In genomic region chr7:99268951-99269945, GRCm38 (mm10) we compare ENCODE assay signal across 8 mouse cellular contexts. TPM values are rescaled to one million over a fixed set of nuclear protein-coding genes. Genes with fewer than 3 reads are reported as not detected.
A peak's percentile ranks its signal among the peaks of the same experiment; 100 is the strongest.
DNase-seq lines count a peak whose midpoint lies in the region; ATAC-seq and TF ChIP-seq lines count a peak whose summit lies in the region.

No protein-coding gene starts in this region.

- no peaks in the 10 kb centered on the region for H3K27me3 ChIP-seq in kidney, adult 2 months (replicated peaks; ENCODE audit: control insufficient read depth, insufficient read depth, low read length)
- H3K27me3 ChIP-seq in forebrain, embryonic 10.5 days (ENCODE audit: poor library complexity, severe bottlenecking) = peaks cover 85% of the 10 kb centered on the region
- no peaks in the 10 kb centered on the region for H3K27me3 ChIP-seq in hindbrain, embryonic 16.5 days (replicated peaks; ENCODE audit: control insufficient read depth, insufficient read depth, low read length)
- H3K27me3 ChIP-seq in myocyte (ENCODE audit: control insufficient read depth, insufficient read depth, insufficient read length) = no peaks in the 10 kb centered on the region

- peak overlapping the region; percentile 3 for H3ac ChIP-seq in myocyte (ENCODE audit: control insufficient read depth, insufficient read length)

- peak overlapping the region; percentile 97 for H3K9ac ChIP-seq in hindbrain, embryonic 16.5 days (ENCODE audit: low read depth, low read length)

- no peaks in the 10 kb centered on the region for H3K36me3 ChIP-seq in kidney, adult 2 months (ENCODE audit: control insufficient read depth, insufficient read depth, low read length)
- H3K36me3 ChIP-seq in forebrain, embryonic 10.5 days (replicated peaks) = peaks cover 2% of the 10 kb centered on the region; the same call in 1 of the 2 replicates
- H3K36me3 ChIP-seq in hindbrain, embryonic 16.5 days (ENCODE audit: control insufficient read depth, insufficient read depth, low read length) = no peaks in the 10 kb centered on the region
- H3K36me3 ChIP-seq in myocyte (ENCODE audit: control insufficient read depth, insufficient read depth) = no peaks in the 10 kb centered on the region

- H3K4me1 ChIP-seq in kidney, adult 2 months (ENCODE audit: control insufficient read depth, insufficient read depth, low read length) = no peaks in the 10 kb centered on the region
- H3K4me1 ChIP-seq in forebrain, embryonic 10.5 days = peaks cover 56% of the 10 kb centered on the region
- H3K4me1 ChIP-seq in hindbrain, embryonic 16.5 days (ENCODE audit: control insufficient read depth, insufficient read depth, low read depth, low read length) = peaks cover 30% of the 10 kb centered on the region

- no peak for TF ChIP-seq CTCF in kidney, adult 2 months (conservative IDR thresholded peaks at IDR 0.05; ENCODE audit: insufficient read depth, insufficient read length, low read depth, low read length)

- 14% methylated on average over 42 of the region's 42 CpGs for WGBS in kidney, adult 2 months
- 8% methylated on average over 42 of the region's 42 CpGs for WGBS in forebrain, embryonic 10.5 days
- 4% methylated on average over 41 of the region's 42 CpGs for whole genome bisulfite sequencing in hindbrain, embryonic 16.5 days

- TF ChIP-seq POLR2A in kidney, adult 2 months (IDR thresholded peaks at IDR 0.05; ENCODE audit: low read depth, low read length) = no peak
- peak; percentile 52 for TF ChIP-seq POLR2A in myocyte (IDR thresholded peaks at IDR 0.05; ENCODE audit: insufficient read length, low read depth)

- no peak for DNase-seq in kidney, adult 2 months
- no peak for DNase-seq in kidney, adult 9 months
- peak; percentile 41 for DNase-seq in NIH3T3 (ENCODE audit: low read depth)
- peak; percentile 28 for DNase-seq in forebrain, embryonic 10.5 days (ENCODE audit: extremely low spot score, low spot score)
- no peak for DNase-seq in layer of hippocampus, postnatal 14 days (ENCODE audit: low spot score in 2 of 2)
- DNase-seq in natural killer cell, adult 2 months (ENCODE audit: low spot score in 2 of 2) = no peak

- H3K27ac ChIP-seq in kidney, adult 2 months (ENCODE audit: insufficient read depth, low read depth, low read length) = no peak overlapping the region
- H3K27ac ChIP-seq in forebrain, embryonic 10.5 days = peak overlapping the region; percentile 87
- H3K27ac ChIP-seq in hindbrain, embryonic 16.5 days (ENCODE audit: low read depth, low read length) = no peak overlapping the region; the same call in 1 of the 2 replicates

- peaks cover 23% of the 10 kb centered on the region for H3K79me2 ChIP-seq in myocyte (ENCODE audit: control insufficient read depth, insufficient read depth)

- ATAC-seq in hindbrain, embryonic 16.5 days = no peak

- H3K4me2 ChIP-seq in hindbrain, embryonic 16.5 days (ENCODE audit: low read length) = peak overlapping the region; percentile 89
- H3K4me2 ChIP-seq in myocyte (ENCODE audit: low read depth) = peak overlapping the region; percentile 83

- H3K4me3 ChIP-seq in kidney, adult 2 months (ENCODE audit: insufficient read depth, low read depth, low read length) = peak overlapping the region; percentile 41; the same call in 1 of the 2 replicates
- peak overlapping the region; percentile 79 for H3K4me3 ChIP-seq in forebrain, embryonic 10.5 days
- H3K4me3 ChIP-seq in hindbrain, embryonic 16.5 days (ENCODE audit: low read length) = peak overlapping the region; percentile 96
- peak overlapping the region; percentile 46 for H3K4me3 ChIP-seq in myocyte

- no peaks in the 10 kb centered on the region for H3K9me3 ChIP-seq in forebrain, embryonic 10.5 days
- H3K9me3 ChIP-seq in hindbrain, embryonic 16.5 days (ENCODE audit: control insufficient read depth, low read length) = no peaks in the 10 kb centered on the region

TF ChIP-seq in myocyte, 11 proteins besides CTCF, POLR2A, EP300 and RAD21:
- no peak for TF ChIP-seq SRF (IDR thresholded peaks at IDR 0.05; ENCODE audit: control insufficient read depth, insufficient read length, low read depth)
- TF ChIP-seq TCF3 (IDR thresholded peaks at IDR 0.05; ENCODE audit: insufficient read length, low read depth) = no peak
- TF ChIP-seq TCF12 (IDR thresholded peaks at IDR 0.05; ENCODE audit: insufficient read depth, poor library complexity, severe bottlenecking) = no peak
- no peak for TF ChIP-seq POLR2AphosphoS2 (IDR thresholded peaks at IDR 0.05; ENCODE audit: insufficient read length, low read depth)
- TF ChIP-seq CEBPB (IDR thresholded peaks at IDR 0.05; ENCODE audit: insufficient read depth, poor library complexity, severe bottlenecking) = no peak
- no peak for TF ChIP-seq E2F4 (IDR thresholded peaks at IDR 0.05; ENCODE audit: insufficient read depth)
- TF ChIP-seq USF1 (IDR thresholded peaks at IDR 0.05; ENCODE audit: low read depth) = no peak
- no peak for TF ChIP-seq REST (IDR thresholded peaks at IDR 0.05; ENCODE audit: insufficient read depth, insufficient read length)
- TF ChIP-seq MAX (IDR thresholded peaks at IDR 0.05; ENCODE audit: low read depth) = no peak
- no peak for TF ChIP-seq MYOD1 (IDR thresholded peaks at IDR 0.05; ENCODE audit: control insufficient read depth in 1 of 3, insufficient read length in 2 of 3, low read depth in 2 of 3)
- no peak for TF ChIP-seq MYOG (IDR thresholded peaks at IDR 0.05; ENCODE audit: control insufficient read depth in 1 of 3, insufficient read depth in 1 of 3, insufficient read length in 2 of 3, low read depth in 2 of 3)

RNA-seq across cellular contexts. Expression of gene Map6, which starts 2.0 kb away (rescaled TPM):
- polyA plus RNA-seq in kidney, adult 2 months (2012; rRNA removed) = 1.8 and 2.4 TPM in 2 replicates
- 14.8 and 18.0 TPM in 2 replicates for polyA plus RNA-seq in forebrain, embryonic 10.5 days (2016; fragmentation: Nextera tagmentation; extraction: Ambion mirVana)
- polyA plus RNA-seq in hindbrain, embryonic 16.5 days (2015; fragmentation: Nextera tagmentation; extraction: Ambion mirVana) = 127 and 137 TPM in 2 replicates
- polyA plus RNA-seq in myocyte (2012; fragmentation: generic; extraction: Trizol) = 35.1 TPM
- 100 to 1,000 TPM; 125 to 131 TPM for total RNA-seq in layer of hippocampus, postnatal 14 days (2021)

RNA-seq across cellular contexts. Expression of gene Mogat2, which starts 30.8 kb away (rescaled TPM):
- polyA plus RNA-seq in kidney, adult 2 months (2012; rRNA removed) = 29.6 and 29.7 TPM in 2 replicates
- polyA plus RNA-seq in forebrain, embryonic 10.5 days (2016; fragmentation: Nextera tagmentation; extraction: Ambion mirVana) = 35.2 and 37.7 TPM in 2 replicates
- 0.80 and 1.3 TPM in 2 replicates for polyA plus RNA-seq in hindbrain, embryonic 16.5 days (2015; fragmentation: Nextera tagmentation; extraction: Ambion mirVana)
- polyA plus RNA-seq in myocyte (2012; fragmentation: generic; extraction: Trizol) = 1.9 TPM
- total RNA-seq in layer of hippocampus, postnatal 14 days (2021) = not detected

Comparison
In these comparisons a context has a peak if more than half of its experiments do, and no peak if none do; other contexts are left out.
1. DNase-seq: peak in NIH3T3 (single experiment) and forebrain, embryonic 10.5 days (single experiment); none in kidney, adult 2 months (single experiment), kidney, adult 9 months (single experiment), layer of hippocampus, postnatal 14 days (0 of 2) and natural killer cell, adult 2 months (0 of 2).
2. H3K4me3 ChIP-seq: peak in every context shown above with its lines; median percentile 96 in hindbrain, embryonic 16.5 days; 79 in forebrain, embryonic 10.5 days; 46 in myocyte; 41 in kidney, adult 2 months.
3. RNA of gene Mogat2, which starts 30.8 kb away (polyA plus RNA-seq): 35.2 to 37.7 TPM in forebrain, embryonic 10.5 days and 29.6 to 29.7 TPM in kidney, adult 2 months; 1.9 TPM in myocyte (single experiment) and 0.80 to 1.3 TPM in hindbrain, embryonic 16.5 days; every median in the first group is over 10 times any median in the second.